Mouse (Mus musculus) heart, postnatal 0 days (tissue): Measurements from ENCODE around the gene Gadd45a.

Experiments
- CTCF ChIP-seq: IDR thresholded peaks from 2 replicates; pipeline ENCODE4 v1.5.1; 2016; ENCODE audit warnings: antibody characterized with exemption, control low read depth, low read depth
- EP300 ChIP-seq: IDR thresholded peaks from 2 replicates; pipeline ENCODE4 v1.6.1; 2016; ENCODE audit warnings: antibody characterized with exemption, low read depth

DNA sequence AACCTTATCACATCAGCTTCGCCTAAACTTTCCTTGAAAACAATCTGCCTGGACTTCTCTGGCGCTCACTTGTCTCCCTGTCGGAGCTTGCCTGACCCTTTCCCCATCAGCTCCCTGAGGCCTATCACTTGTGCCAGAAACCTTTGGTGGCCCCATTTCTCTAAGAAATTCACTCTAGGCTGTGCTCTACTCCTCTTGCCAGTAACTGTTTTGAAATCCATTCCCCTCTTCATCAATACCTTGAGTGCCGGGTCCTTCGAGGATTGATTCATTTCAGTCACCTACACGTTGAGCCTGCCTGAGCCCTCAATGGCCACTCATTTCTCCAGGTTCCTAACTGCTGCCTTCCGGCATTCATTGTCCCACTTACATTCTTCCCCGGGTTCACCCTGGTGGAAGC lies 44.5 kb downstream of the Gadd45a start:
- no peak for TF ChIP-seq CTCF
- no peak for TF ChIP-seq EP300
